Mouse (Mus musculus): ENCODE data around the gene Ch25h.

GRCm38 (mm10) chr19:34464453-34464852 is 10.5 kb downstream of the Ch25h start:
- no peak for TF ChIP-seq MAFK (IDR thresholded peaks at IDR 0.05; ENCODE audit: insufficient read depth, low read depth, low read length)
- TF ChIP-seq ZC3H11A (IDR thresholded peaks at IDR 0.05; ENCODE audit: borderline replicate concordance, low read depth, low read length), result no peak
- TF ChIP-seq CHD2 (IDR thresholded peaks at IDR 0.05; ENCODE audit: low read depth, low read length), result no peak
